Mouse (Mus musculus): Measurements from ENCODE around the gene Etfa. TPM values are rescaled to one million over a fixed set of nuclear protein-coding genes. Genes with fewer than 3 reads are reported as not detected.

The Etfa gene
- polyA plus RNA-seq, 1 experiment from 2014 or later: 396 TPM

GRCm38 (mm10) chr9:55544861-55545555, 33.0 kb upstream of the Etfa start:
- H3K27me3 ChIP-seq (ENCODE audit: control insufficient read depth, insufficient read depth, low read length): peaks cover 95% of the 10 kb centered on the region
- no peak overlapping the region for H3K27ac ChIP-seq (replicated peaks in 1 of 2; ENCODE audit: control insufficient read depth in 1 of 2, insufficient read depth in 1 of 2, low read depth in 2 of 2, low read length in 2 of 2)
- WGBS: 2% methylated on average over 30 of the region's 30 CpGs
- ATAC-seq (ENCODE audit: insufficient number of reproducible peaks, insufficient read depth, low FRiP score, low read depth): no peak
- no peak overlapping the region for H3K9ac ChIP-seq (ENCODE audit: low read length)
- peak overlapping the region; percentile 55 for H3K4me2 ChIP-seq (ENCODE audit: low read length)
- H3K4me3 ChIP-seq (ENCODE audit: control insufficient read depth in 1 of 2, insufficient read depth in 1 of 2, low read depth in 1 of 2, low read length in 2 of 2): peak overlapping the region in 1 of 2 experiments; percentile 36; a peak in 2 of 4 replicates
- no peaks in the 10 kb centered on the region for H3K9me3 ChIP-seq (ENCODE audit: control insufficient read depth, low read length)
- peaks cover 9 to 45% of the 10 kb centered on the region in 2 experiments; a peak in 3 of 4 replicates for H3K4me1 ChIP-seq (ENCODE audit: control insufficient read depth in 2 of 2, insufficient read depth in 2 of 2, low read length in 2 of 2)
- H3K36me3 ChIP-seq (ENCODE audit: control insufficient read depth, insufficient read depth, low read length): no peaks in the 10 kb centered on the region

GRCm38 (mm10) chr9:55543703-55544401, 31.8 kb upstream of the Etfa start:
- peak overlapping the region; percentile 5 to 29; a peak in 3 of 4 replicates for H3K4me3 ChIP-seq (ENCODE audit: control insufficient read depth in 1 of 2, insufficient read depth in 1 of 2, low read depth in 1 of 2, low read length in 2 of 2)
- no peak overlapping the region for H3K27ac ChIP-seq (replicated peaks in 1 of 2; ENCODE audit: control insufficient read depth in 1 of 2, insufficient read depth in 1 of 2, low read depth in 2 of 2, low read length in 2 of 2)
- peaks cover 97% of the 10 kb centered on the region for H3K27me3 ChIP-seq (ENCODE audit: control insufficient read depth, insufficient read depth, low read length)
- 1% methylated on average over 46 of the region's 46 CpGs for WGBS
- no peak overlapping the region for H3K9ac ChIP-seq (ENCODE audit: low read length)
- no peaks in the 10 kb centered on the region for H3K36me3 ChIP-seq (ENCODE audit: control insufficient read depth, insufficient read depth, low read length)
- peaks cover 9 to 41% of the 10 kb centered on the region in 2 experiments; a peak in 3 of 4 replicates for H3K4me1 ChIP-seq (ENCODE audit: control insufficient read depth in 2 of 2, insufficient read depth in 2 of 2, low read length in 2 of 2)
- ATAC-seq (ENCODE audit: insufficient number of reproducible peaks, insufficient read depth, low FRiP score, low read depth): no peak
- no peaks in the 10 kb centered on the region for H3K9me3 ChIP-seq (ENCODE audit: control insufficient read depth, low read length)
- H3K4me2 ChIP-seq (ENCODE audit: low read length): peak overlapping the region; percentile 52

GRCm38 (mm10) chr9:55543336-55543702, 31.3 kb upstream of the Etfa start:
- Histone ChIP-seq H3K4me1 (ENCODE audit: control insufficient read depth in 2 of 2, insufficient read depth in 2 of 2, low read length in 2 of 2) (peaks cover 9 to 41% of the 10 kb centered on the region in 2 experiments; a peak in 3 of 4 replicates), H3K9ac (ENCODE audit: low read length) (no peak overlapping the region), H3K36me3 (ENCODE audit: control insufficient read depth, insufficient read depth, low read length) (no peaks in the 10 kb centered on the region), H3K27me3 (ENCODE audit: control insufficient read depth, insufficient read depth, low read length) (peaks cover 97% of the 10 kb centered on the region), H3K27ac (replicated peaks in 1 of 2; ENCODE audit: control insufficient read depth in 1 of 2, insufficient read depth in 1 of 2, low read depth in 2 of 2, low read length in 2 of 2) (no peak overlapping the region), H3K4me3 (ENCODE audit: control insufficient read depth in 1 of 2, insufficient read depth in 1 of 2, low read depth in 1 of 2, low read length in 2 of 2) (no peak overlapping the region; a peak in 1 of 4 replicates), H3K4me2 (ENCODE audit: low read length) (no peak overlapping the region), H3K9me3 (ENCODE audit: control insufficient read depth, low read length) (no peaks in the 10 kb centered on the region)
- no peak for ATAC-seq (ENCODE audit: insufficient number of reproducible peaks, insufficient read depth, low FRiP score, low read depth)
- 14% methylated on average over 8 of the region's 8 CpGs for WGBS

GRCm38 (mm10) chr9:55542366-55543325, 30.6 kb upstream of the Etfa start:
- Histone ChIP-seq H3K9ac (ENCODE audit: low read length) (no peak overlapping the region), H3K36me3 (ENCODE audit: control insufficient read depth, insufficient read depth, low read length) (no peaks in the 10 kb centered on the region), H3K9me3 (ENCODE audit: control insufficient read depth, low read length) (no peaks in the 10 kb centered on the region), H3K4me2 (ENCODE audit: low read length) (peak overlapping the region; percentile 83), H3K4me3 (ENCODE audit: control insufficient read depth in 1 of 2, insufficient read depth in 1 of 2, low read depth in 1 of 2, low read length in 2 of 2) (peak overlapping the region; percentile 13 to 48; a peak in 3 of 4 replicates), H3K27me3 (ENCODE audit: control insufficient read depth, insufficient read depth, low read length) (peaks cover 97% of the 10 kb centered on the region), H3K4me1 (ENCODE audit: control insufficient read depth in 2 of 2, insufficient read depth in 2 of 2, low read length in 2 of 2) (peaks cover 9 to 41% of the 10 kb centered on the region in 2 experiments; a peak in 3 of 4 replicates), H3K27ac (replicated peaks in 1 of 2; ENCODE audit: control insufficient read depth in 1 of 2, insufficient read depth in 1 of 2, low read depth in 2 of 2, low read length in 2 of 2) (no peak overlapping the region)
- ATAC-seq (ENCODE audit: insufficient number of reproducible peaks, insufficient read depth, low FRiP score, low read depth): no peak
- 3% methylated on average over 54 of the region's 59 CpGs for WGBS

GRCm38 (mm10) chr9:55541681-55542365, 29.8 kb upstream of the Etfa start:
- Histone ChIP-seq H3K9ac (ENCODE audit: low read length) (0 out of 2 replicates have a peak overlapping the region, but pooled peaks have one; percentile 8), H3K4me3 (ENCODE audit: control insufficient read depth in 1 of 2, insufficient read depth in 1 of 2, low read depth in 1 of 2, low read length in 2 of 2) (peak overlapping the region; percentile 23 to 48), H3K4me2 (ENCODE audit: low read length) (peak overlapping the region; percentile 83), H3K27me3 (ENCODE audit: control insufficient read depth, insufficient read depth, low read length) (peaks cover 97% of the 10 kb centered on the region), H3K4me1 (ENCODE audit: control insufficient read depth in 2 of 2, insufficient read depth in 2 of 2, low read length in 2 of 2) (peaks cover 9 to 41% of the 10 kb centered on the region in 2 experiments; a peak in 3 of 4 replicates), H3K36me3 (ENCODE audit: control insufficient read depth, insufficient read depth, low read length) (no peaks in the 10 kb centered on the region), H3K9me3 (ENCODE audit: control insufficient read depth, low read length) (no peaks in the 10 kb centered on the region), H3K27ac (replicated peaks in 1 of 2; ENCODE audit: control insufficient read depth in 1 of 2, insufficient read depth in 1 of 2, low read depth in 2 of 2, low read length in 2 of 2) (no peak overlapping the region)
- ATAC-seq (ENCODE audit: insufficient number of reproducible peaks, insufficient read depth, low FRiP score, low read depth): no peak
- under 1% methylated on average over 58 of the region's 59 CpGs for WGBS

- peaks cover 94% of the 10 kb centered on the region for H3K27me3 ChIP-seq (ENCODE audit: control insufficient read depth, insufficient read depth, low read length)
- no peaks in the 10 kb centered on the region for H3K36me3 ChIP-seq (ENCODE audit: control insufficient read depth, insufficient read depth, low read length)
- no peaks in the 10 kb centered on the region for H3K9me3 ChIP-seq (ENCODE audit: control insufficient read depth, low read length)
- peak overlapping the region; percentile 31 to 48 for H3K4me3 ChIP-seq (ENCODE audit: control insufficient read depth in 1 of 2, insufficient read depth in 1 of 2, low read depth in 1 of 2, low read length in 2 of 2)
- no peak overlapping the region for H3K27ac ChIP-seq (replicated peaks in 1 of 2; ENCODE audit: control insufficient read depth in 1 of 2, insufficient read depth in 1 of 2, low read depth in 2 of 2, low read length in 2 of 2)
- peaks cover 9 to 34% of the 10 kb centered on the region in 2 experiments; a peak in 3 of 4 replicates for H3K4me1 ChIP-seq (ENCODE audit: control insufficient read depth in 2 of 2, insufficient read depth in 2 of 2, low read length in 2 of 2)
- under 1% methylated on average over 28 of the region's 28 CpGs for WGBS
- ATAC-seq (ENCODE audit: insufficient number of reproducible peaks, insufficient read depth, low FRiP score, low read depth): peak; percentile 60
- peak overlapping the region; percentile 83 for H3K4me2 ChIP-seq (ENCODE audit: low read length)
- H3K9ac ChIP-seq (ENCODE audit: low read length): no peak overlapping the region
Measured at GRCm38 (mm10) chr9:55540888-55541287, 28.8 kb upstream of the Etfa start.
